Mouse (Mus musculus): ENCODE data around the gene Ppm1m. TPM values are rescaled to one million over a fixed set of nuclear protein-coding genes. Genes with fewer than 3 reads are reported as not detected.

The Ppm1m gene
- total and polyA plus RNA-seq, 2 experiments from 2014 or later, result 16.2 to 18.5 TPM

DNA sequence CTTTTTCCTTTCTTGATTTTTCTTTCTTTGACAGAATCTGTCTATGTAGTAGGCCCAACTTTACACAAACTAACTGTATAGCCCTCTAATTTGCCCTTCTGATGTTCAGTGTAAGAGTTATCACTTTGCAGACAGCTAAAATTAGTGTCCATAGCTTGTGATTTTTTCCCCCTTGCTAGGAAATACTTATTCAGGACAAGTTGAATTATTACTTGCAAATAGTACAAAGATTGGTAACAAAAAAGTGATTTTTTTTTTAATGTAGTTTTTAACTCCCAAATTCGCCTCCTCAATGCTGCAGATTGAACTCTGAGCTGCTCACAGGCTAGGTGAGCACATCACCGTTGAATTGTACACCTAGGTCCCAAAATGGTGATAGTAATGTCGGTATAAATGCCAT is 19.6 kb downstream of the Ppm1m start:
- Histone ChIP-seq H3K36me3 (ENCODE audit: insufficient read depth, low read length) (peaks cover 55% of the 10 kb centered on the region), H3K4me1 (ENCODE audit: insufficient read depth, low read length) (peaks cover 2% of the 10 kb centered on the region; the same call in 1 of the 2 replicates), H3K9ac (replicated peaks; ENCODE audit: low read length, poor library complexity, severe bottlenecking) (no peak overlapping the region), H3K4me3 (ENCODE audit: low read depth, low read length) (no peak overlapping the region), H3K9me3 (ENCODE audit: low read length) (no peaks in the 10 kb centered on the region), H3K27me3 (ENCODE audit: insufficient read depth, low read length) (no peaks in the 10 kb centered on the region), H3K4me2 (ENCODE audit: low read depth, low read length, poor library complexity, severe bottlenecking) (no peak overlapping the region), H3K27ac (ENCODE audit: low read depth, low read length) (no peak overlapping the region)
- no peak for TF ChIP-seq CTCF (IDR thresholded peaks at IDR 0.05)
- DNase-seq (ENCODE audit: low spot score) (no peak), ATAC-seq (ENCODE audit: low FRiP score) (no peak)
- 96% methylated on average over 3 of the region's 3 CpGs for WGBS

DNA sequence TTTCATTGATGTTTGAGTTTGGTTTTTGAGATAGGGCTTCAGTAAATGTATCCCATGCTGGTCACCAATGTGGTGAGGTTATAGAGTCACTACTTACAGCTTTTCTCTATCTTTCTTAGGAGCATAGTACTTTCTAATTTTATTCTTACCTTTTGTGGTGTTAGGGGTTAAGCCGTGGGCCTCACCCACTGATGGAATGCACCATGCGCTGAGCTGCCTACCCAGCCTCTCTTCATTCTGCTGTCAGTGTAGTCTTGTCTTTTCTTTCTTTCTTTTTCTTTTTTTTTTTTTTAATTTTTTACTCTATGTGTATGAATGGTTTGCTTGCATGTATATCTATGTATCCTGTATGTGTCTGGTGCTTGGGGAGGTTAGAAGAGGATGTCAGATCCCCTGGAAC is 20.1 kb downstream of the Ppm1m start:
- TF ChIP-seq CTCF (IDR thresholded peaks at IDR 0.05), result no peak
- 84% methylated on average over 2 of the region's 2 CpGs for WGBS
- Histone ChIP-seq H3K4me3 (ENCODE audit: low read depth, low read length) (no peak overlapping the region), H3K27ac (ENCODE audit: low read depth, low read length) (no peak overlapping the region), H3K4me2 (ENCODE audit: low read depth, low read length, poor library complexity, severe bottlenecking) (no peak overlapping the region), H3K9ac (replicated peaks; ENCODE audit: low read length, poor library complexity, severe bottlenecking) (no peak overlapping the region), H3K27me3 (ENCODE audit: insufficient read depth, low read length) (no peaks in the 10 kb centered on the region), H3K9me3 (ENCODE audit: low read length) (no peaks in the 10 kb centered on the region), H3K36me3 (ENCODE audit: insufficient read depth, low read length) (peaks cover 50% of the 10 kb centered on the region), H3K4me1 (ENCODE audit: insufficient read depth, low read length) (peaks cover 7% of the 10 kb centered on the region; the same call in 1 of the 2 replicates)
- no peak for DNase-seq (ENCODE audit: low spot score)
- no peak for ATAC-seq (ENCODE audit: low FRiP score)

DNA sequence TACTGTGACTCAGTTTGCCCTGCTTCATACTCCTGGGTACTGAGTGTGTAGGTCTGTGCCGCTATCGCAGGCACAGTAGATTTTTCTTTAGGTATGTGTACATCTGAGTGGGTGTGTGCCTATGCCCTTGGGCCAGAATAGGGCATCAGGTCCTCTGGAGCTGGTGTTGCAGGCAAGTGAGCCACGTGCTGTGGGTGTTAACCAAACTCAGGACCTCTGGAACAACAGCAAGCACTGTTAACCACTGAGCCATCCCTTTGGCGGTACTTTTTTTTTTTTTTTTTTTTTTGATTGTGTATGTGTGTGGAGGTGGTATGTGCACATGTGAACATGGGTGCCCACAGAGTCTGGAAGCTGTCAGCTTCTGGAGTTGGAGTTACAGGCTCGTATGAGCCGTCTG is 21.7 kb downstream of the Ppm1m start:
- Histone ChIP-seq H3K4me1 (ENCODE audit: insufficient read depth, low read length) (peaks cover 18% of the 10 kb centered on the region), H3K4me2 (ENCODE audit: low read depth, low read length, poor library complexity, severe bottlenecking) (no peak overlapping the region), H3K27me3 (ENCODE audit: insufficient read depth, low read length) (no peaks in the 10 kb centered on the region), H3K4me3 (ENCODE audit: low read depth, low read length) (no peak overlapping the region), H3K9ac (replicated peaks; ENCODE audit: low read length, poor library complexity, severe bottlenecking) (no peak overlapping the region), H3K27ac (ENCODE audit: low read depth, low read length) (no peak overlapping the region), H3K9me3 (ENCODE audit: low read length) (no peaks in the 10 kb centered on the region), H3K36me3 (ENCODE audit: insufficient read depth, low read length) (peaks cover 35% of the 10 kb centered on the region)
- no peak for DNase-seq (ENCODE audit: low spot score)
- no peak for ATAC-seq (ENCODE audit: low FRiP score)
- TF ChIP-seq CTCF (IDR thresholded peaks at IDR 0.05), result no peak
- 93% methylated on average over 6 of the region's 6 CpGs for WGBS

DNA sequence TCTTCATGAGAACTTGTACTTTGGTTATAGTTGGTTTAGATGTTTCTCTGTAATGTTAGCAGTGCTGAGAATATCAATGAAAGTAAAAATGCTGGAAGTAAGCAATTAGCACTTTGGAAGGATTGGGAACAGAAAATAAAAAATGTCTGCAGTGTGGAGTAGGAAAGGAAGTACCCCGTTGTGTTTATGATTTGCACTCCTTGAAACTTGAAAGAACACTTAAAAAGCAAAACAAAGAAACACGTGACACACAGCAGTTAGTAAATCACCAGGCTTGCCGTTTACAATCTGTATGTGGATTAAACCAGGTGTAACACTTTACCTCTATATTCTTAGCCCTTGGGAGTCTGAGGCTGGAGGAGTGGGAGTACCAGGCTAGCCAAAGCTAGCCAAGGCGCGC is 22.8 kb downstream of the Ppm1m start:
- H3K9ac ChIP-seq (replicated peaks; ENCODE audit: low read length, poor library complexity, severe bottlenecking), result no peak overlapping the region
- H3K36me3 ChIP-seq (ENCODE audit: insufficient read depth, low read length), result peaks cover 26% of the 10 kb centered on the region
- no peak overlapping the region for H3K27ac ChIP-seq (ENCODE audit: low read depth, low read length)
- 85% methylated on average over 5 of the region's 5 CpGs for WGBS
- no peak overlapping the region for H3K4me2 ChIP-seq (ENCODE audit: low read depth, low read length, poor library complexity, severe bottlenecking)
- peaks cover 18% of the 10 kb centered on the region for H3K4me1 ChIP-seq (ENCODE audit: insufficient read depth, low read length)
- no peak overlapping the region for H3K4me3 ChIP-seq (ENCODE audit: low read depth, low read length)
- DNase-seq (ENCODE audit: low spot score) (no peak), ATAC-seq (ENCODE audit: low FRiP score) (no peak)
- H3K27me3 ChIP-seq (ENCODE audit: insufficient read depth, low read length), result no peaks in the 10 kb centered on the region
- no peaks in the 10 kb centered on the region for H3K9me3 ChIP-seq (ENCODE audit: low read length)
- TF ChIP-seq CTCF (IDR thresholded peaks at IDR 0.05), result no peak

DNA sequence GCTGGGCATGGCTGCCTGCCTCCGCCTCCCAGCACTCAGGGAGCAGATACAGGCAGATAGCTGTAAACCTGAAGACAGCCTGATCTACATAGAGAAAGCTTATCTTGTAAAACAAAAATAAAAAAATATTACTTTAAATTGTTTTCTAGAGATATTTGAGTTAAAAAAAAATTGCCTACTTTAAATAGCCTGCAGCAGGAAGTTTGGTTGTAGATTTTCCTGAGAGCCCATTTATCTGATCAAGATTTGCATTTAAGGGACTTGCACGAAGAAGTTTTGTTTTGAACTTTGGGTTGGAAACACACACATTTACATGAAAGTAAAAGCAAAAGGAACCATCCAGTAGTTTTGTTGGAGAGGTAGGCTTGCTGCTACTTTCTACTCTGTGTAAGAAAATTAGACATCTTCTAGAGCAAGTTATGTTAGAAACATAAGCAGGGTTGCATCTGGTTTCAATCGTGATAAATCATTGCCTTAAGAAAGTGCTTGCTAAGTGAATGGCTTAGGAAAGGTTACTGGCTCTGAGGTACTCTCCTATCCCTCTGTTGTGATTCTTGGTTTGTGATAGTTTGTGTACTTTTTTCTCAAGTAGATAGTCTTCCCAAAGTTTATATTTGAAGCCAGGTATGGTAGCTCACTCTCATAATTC is 23.9 kb downstream of the Ppm1m start:
- Histone ChIP-seq H3K4me2 (ENCODE audit: low read depth, low read length, poor library complexity, severe bottlenecking) (no peak overlapping the region), H3K27ac (ENCODE audit: low read depth, low read length) (no peak overlapping the region)

DNA sequence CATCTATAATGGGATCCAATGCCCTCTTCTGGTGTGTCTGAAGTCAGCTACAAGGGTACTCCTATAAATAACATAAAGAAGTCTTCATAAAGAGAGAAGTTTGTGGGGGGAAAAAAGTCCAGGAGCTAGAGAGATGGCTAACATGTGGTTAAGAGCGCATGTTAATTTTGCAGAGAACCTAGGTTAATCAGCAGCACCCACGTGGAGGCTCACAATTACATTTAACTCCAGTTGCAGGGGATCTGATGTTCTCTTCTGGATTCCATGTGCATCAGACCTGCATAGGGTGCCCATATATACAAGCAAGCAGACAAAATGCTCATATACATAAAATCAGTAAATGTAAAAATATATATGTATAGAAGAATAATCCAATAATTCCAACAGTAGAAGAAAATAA is 26.2 kb downstream of the Ppm1m start:
- Histone ChIP-seq H3K4me2 (ENCODE audit: low read depth, low read length, poor library complexity, severe bottlenecking) (peak overlapping the region; percentile 72), H3K27ac (ENCODE audit: low read depth, low read length) (no peak overlapping the region), H3K4me1 (ENCODE audit: insufficient read depth, low read length) (peaks cover 23% of the 10 kb centered on the region), H3K4me3 (ENCODE audit: low read depth, low read length) (peak overlapping the region; percentile 98), H3K36me3 (ENCODE audit: insufficient read depth, low read length) (peaks cover 13% of the 10 kb centered on the region), H3K9ac (replicated peaks; ENCODE audit: low read length, poor library complexity, severe bottlenecking) (no peak overlapping the region), H3K27me3 (ENCODE audit: insufficient read depth, low read length) (no peaks in the 10 kb centered on the region), H3K9me3 (ENCODE audit: low read length) (no peaks in the 10 kb centered on the region)
- no peak for TF ChIP-seq CTCF (IDR thresholded peaks at IDR 0.05)
- WGBS, result 58% methylated on average over 2 of the region's 2 CpGs
- ATAC-seq (ENCODE audit: low FRiP score) (no peak), DNase-seq (ENCODE audit: low spot score) (no peak)

More for the DNA sequence above, 23.9 kb downstream of the Ppm1m start:
- H3K36me3 ChIP-seq (ENCODE audit: insufficient read depth, low read length), result peaks cover 19% of the 10 kb centered on the region
- H3K4me1 ChIP-seq (ENCODE audit: insufficient read depth, low read length), result peaks cover 18% of the 10 kb centered on the region
- WGBS, result 74% methylated on average over 3 of the region's 3 CpGs
- H3K4me3 ChIP-seq (ENCODE audit: low read depth, low read length), result no peak overlapping the region
- ATAC-seq (ENCODE audit: low FRiP score), result no peak
- H3K9me3 ChIP-seq (ENCODE audit: low read length), result no peaks in the 10 kb centered on the region
- no peak overlapping the region for H3K9ac ChIP-seq (replicated peaks; ENCODE audit: low read length, poor library complexity, severe bottlenecking)
- TF ChIP-seq CTCF (IDR thresholded peaks at IDR 0.05), result no peak
- DNase-seq (ENCODE audit: low spot score), result no peak
- no peaks in the 10 kb centered on the region for H3K27me3 ChIP-seq (ENCODE audit: insufficient read depth, low read length)
